8 mouse cellular contexts compared by ENCODE assay signal in the genomic region with DNA sequence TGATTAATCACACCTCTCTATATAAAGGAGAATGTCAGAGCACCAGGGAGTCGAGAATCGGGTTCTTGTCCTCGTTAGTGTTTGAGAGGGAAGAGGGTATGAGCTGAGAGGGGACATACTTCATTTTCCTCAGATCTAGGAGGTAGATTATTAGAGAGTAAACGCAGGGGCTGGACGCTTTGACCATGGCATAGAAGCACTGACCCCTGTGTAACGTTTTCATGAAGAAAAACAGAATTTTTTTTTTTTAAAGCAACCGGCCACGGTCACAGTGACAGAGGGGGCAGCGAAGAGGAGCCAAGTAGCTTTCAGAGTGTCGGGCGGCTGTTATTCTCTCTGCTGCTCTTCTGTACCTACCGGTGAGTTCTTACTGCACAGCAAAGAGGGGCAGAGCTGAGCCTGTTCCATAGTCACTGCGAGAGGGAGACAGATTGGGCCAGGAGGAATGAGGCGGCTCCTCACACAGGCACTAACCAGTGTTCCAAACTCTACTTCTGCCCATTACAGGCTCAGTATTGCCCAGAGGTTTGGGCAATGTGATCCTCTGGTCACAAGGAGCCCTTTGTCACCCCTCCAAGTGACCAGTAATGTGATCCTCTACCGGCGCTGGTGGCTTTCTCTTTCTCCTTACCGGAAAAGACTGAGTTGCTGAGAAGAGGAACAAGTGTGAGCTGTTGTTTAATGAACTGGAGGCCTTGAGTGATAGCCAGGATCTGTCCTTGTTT. TPM values are rescaled to one million over a fixed set of nuclear protein-coding genes. Genes with fewer than 3 reads are reported as not detected.
DNase-seq lines count a peak whose midpoint lies in the region; ATAC-seq and TF ChIP-seq lines count a peak whose summit lies in the region.

No protein-coding gene starts in this region.

- H3K27ac ChIP-seq in left cerebral cortex, adult 2 months: peak overlapping the region; percentile 64
- H3K27ac ChIP-seq in forebrain, postnatal 0 days (ENCODE audit: low read depth, low read length): peak overlapping the region; percentile 29; the same call in 1 of the 2 replicates
- no peak overlapping the region for H3K27ac ChIP-seq in hindbrain, embryonic 14.5 days
- peak overlapping the region; percentile 71 for H3K27ac ChIP-seq in limb, embryonic 10.5 days
- H3K27ac ChIP-seq in spleen, adult 2 months (ENCODE audit: insufficient read depth, low read length): peak overlapping the region; percentile 97

- peak; percentile 39 for ATAC-seq in forebrain, postnatal 0 days
- no peak for ATAC-seq in hindbrain, embryonic 14.5 days (ENCODE audit: low FRiP score)
- peak; percentile 9 for ATAC-seq in megakaryocyte progenitor cell, adult 5-6 weeks (replicated peaks; ENCODE audit: poor library complexity)

- H3K27me3 ChIP-seq in forebrain, postnatal 0 days (ENCODE audit: insufficient read depth, low read length): no peaks in the 10 kb centered on the region
- H3K27me3 ChIP-seq in hindbrain, embryonic 14.5 days (ENCODE audit: control insufficient read depth, insufficient read depth, low read length): peaks cover 8% of the 10 kb centered on the region; the same call in 1 of the 2 replicates
- H3K27me3 ChIP-seq in limb, embryonic 10.5 days (ENCODE audit: low read depth, poor library complexity, severe bottlenecking): peaks cover 14% of the 10 kb centered on the region
- H3K27me3 ChIP-seq in spleen, adult 2 months (ENCODE audit: control insufficient read depth, insufficient read depth, low read length): no peaks in the 10 kb centered on the region

- H3K36me3 ChIP-seq in forebrain, postnatal 0 days (ENCODE audit: insufficient read depth): no peaks in the 10 kb centered on the region
- H3K36me3 ChIP-seq in hindbrain, embryonic 14.5 days (replicated peaks; ENCODE audit: control insufficient read depth, insufficient read depth): no peaks in the 10 kb centered on the region
- no peaks in the 10 kb centered on the region for H3K36me3 ChIP-seq in limb, embryonic 10.5 days
- H3K36me3 ChIP-seq in spleen, adult 2 months (ENCODE audit: control insufficient read depth, insufficient read depth, low read length): peaks cover 4% of the 10 kb centered on the region

- no peaks in the 10 kb centered on the region for H3K9me3 ChIP-seq in forebrain, postnatal 0 days (ENCODE audit: low read length)
- no peaks in the 10 kb centered on the region for H3K9me3 ChIP-seq in hindbrain, embryonic 14.5 days (ENCODE audit: control insufficient read depth, low read length)
- H3K9me3 ChIP-seq in limb, embryonic 10.5 days (replicated peaks): no peaks in the 10 kb centered on the region

- peak overlapping the region; percentile 61 for H3K4me3 ChIP-seq in left cerebral cortex, adult 2 months
- peak overlapping the region; percentile 39 for H3K4me3 ChIP-seq in forebrain, postnatal 0 days (ENCODE audit: low read depth, low read length)
- peak overlapping the region; percentile 38 for H3K4me3 ChIP-seq in hindbrain, embryonic 14.5 days (replicated peaks; ENCODE audit: low read length)
- peak overlapping the region; percentile 57 for H3K4me3 ChIP-seq in limb, embryonic 10.5 days
- peak overlapping the region; percentile 63 for H3K4me3 ChIP-seq in spleen, adult 2 months (ENCODE audit: extremely low read depth, insufficient read depth, insufficient read length)

- no peaks in the 10 kb centered on the region for H3K4me1 ChIP-seq in forebrain, postnatal 0 days (ENCODE audit: insufficient read depth)
- H3K4me1 ChIP-seq in hindbrain, embryonic 14.5 days (replicated peaks; ENCODE audit: control insufficient read depth, insufficient read depth, low read length): peaks cover 15% of the 10 kb centered on the region
- H3K4me1 ChIP-seq in limb, embryonic 10.5 days: peaks cover 20% of the 10 kb centered on the region
- peaks cover 7% of the 10 kb centered on the region; the same call in 1 of the 2 replicates for H3K4me1 ChIP-seq in spleen, adult 2 months (ENCODE audit: control insufficient read depth, insufficient read depth, insufficient read length)

- peak overlapping the region; percentile 68 for H3K4me2 ChIP-seq in forebrain, postnatal 0 days (ENCODE audit: low read depth)
- H3K4me2 ChIP-seq in hindbrain, embryonic 14.5 days (replicated peaks): peak overlapping the region; percentile 60

- no peak for DNase-seq in left cerebral cortex, adult 2 months (ENCODE audit: extremely low spot score in 1 of 2, low spot score in 2 of 2)
- DNase-seq in left cerebral cortex, adult 11 months (ENCODE audit: low spot score): no peak
- peak; percentile 74 for DNase-seq in brain, adult 2 months (ENCODE audit: low read depth, low spot score)
- DNase-seq in forebrain, postnatal 0 days: no peak
- DNase-seq in hindbrain, embryonic 14.5 days (ENCODE audit: low spot score): no peak
- DNase-seq in limb, embryonic 10.5 days (ENCODE audit: low spot score): peak; percentile 47
- DNase-seq in spleen, adult 2 months (ENCODE audit: low read depth in 1 of 2, low spot score in 2 of 2): no peak

- TF ChIP-seq CTCF in left cerebral cortex, adult 2 months (IDR thresholded peaks at IDR 0.05): no peak; the same call in 1 of the 2 replicates
- TF ChIP-seq CTCF in forebrain, postnatal 0 days (IDR thresholded peaks at IDR 0.05; ENCODE audit: low read depth): no peak
- TF ChIP-seq CTCF in spleen, adult 2 months (IDR thresholded peaks at IDR 0.05; ENCODE audit: extremely low read depth, insufficient read depth, insufficient read length, insufficient replicate concordance): no peak

- H3K9ac ChIP-seq in forebrain, postnatal 0 days: peak overlapping the region; percentile 55
- H3K9ac ChIP-seq in hindbrain, embryonic 14.5 days: peak overlapping the region; percentile 54

- WGBS in forebrain, postnatal 0 days: 10% methylated on average over 17 of the region's 17 CpGs
- WGBS in hindbrain, embryonic 14.5 days: 14% methylated on average over 17 of the region's 17 CpGs
- WGBS in limb, embryonic 10.5 days: 7% methylated on average over 17 of the region's 17 CpGs
- under 1% methylated on average over 17 of the region's 17 CpGs for WGBS in spleen, adult 2 months

- TF ChIP-seq POLR2A in spleen, adult 2 months (IDR thresholded peaks at IDR 0.05; ENCODE audit: low read depth, low read length): peak; percentile 34; the same call in 1 of the 2 replicates

- intact Hi-C loops in left cerebral cortex, adult 2 months (cut with DNase I): loop anchor here (5.0 kb wide), 2 partner anchors 395 to 665 kb away; no protein-coding TSS in a partner anchor

RNA-seq across cellular contexts. Expression of a gene that starts 0.5 kb away (rescaled TPM):
- 1 to 10 TPM; 5.5 to 5.6 TPM for total RNA-seq in left cerebral cortex, adult 2 months (2021)
- total RNA-seq in forebrain, postnatal 0 days (2014; rRNA removed): 3.0 and 6.7 TPM in 2 replicates
- polyA plus RNA-seq in forebrain, postnatal 0 days (2015; fragmentation: Nextera tagmentation; extraction: Ambion mirVana): 3.5 and 4.9 TPM in 2 replicates
- polyA plus RNA-seq in hindbrain, embryonic 14.5 days (2014; fragmentation: Nextera tagmentation; extraction: Ambion mirVana): 4.0 and 4.2 TPM in 2 replicates
- polyA plus RNA-seq in limb, embryonic 10.5 days (2016; fragmentation: Nextera tagmentation; extraction: Ambion mirVana): 1.0 and 1.4 TPM in 2 replicates
- total RNA-seq in megakaryocyte progenitor cell, adult 5-6 weeks (2015): 44.1 and 45.1 TPM in 2 replicates
- 32.4 and 34.9 TPM in 2 replicates for total RNA-seq in megakaryocyte progenitor cell, adult 5-6 weeks (2017)
- 10.6 and 13.0 TPM in 2 replicates for polyA plus RNA-seq in spleen, adult 2 months (2012; rRNA removed)

RNA-seq across cellular contexts. Expression of a gene that starts 30.0 kb away (rescaled TPM):
- total RNA-seq in left cerebral cortex, adult 2 months (2021): under 1 TPM; 0.18 to 0.33 TPM
- total RNA-seq in forebrain, postnatal 0 days (2014; rRNA removed): 0.29 and 0.38 TPM in 2 replicates
- polyA plus RNA-seq in forebrain, postnatal 0 days (2015; fragmentation: Nextera tagmentation; extraction: Ambion mirVana): 0.10 and 0.19 TPM in 2 replicates
- 0.16 and 0.74 TPM in 2 replicates for polyA plus RNA-seq in hindbrain, embryonic 14.5 days (2014; fragmentation: Nextera tagmentation; extraction: Ambion mirVana)
- not detected in 2 replicates for polyA plus RNA-seq in limb, embryonic 10.5 days (2016; fragmentation: Nextera tagmentation; extraction: Ambion mirVana)
- total RNA-seq in megakaryocyte progenitor cell, adult 5-6 weeks (2015): 0.39 and 0.84 TPM in 2 replicates
- 0.27 and 0.83 TPM in 2 replicates for total RNA-seq in megakaryocyte progenitor cell, adult 5-6 weeks (2017)
- 0.36 and 0.37 TPM in 2 replicates for polyA plus RNA-seq in spleen, adult 2 months (2012; rRNA removed)

RNA-seq across cellular contexts. Expression of a gene that starts 45.5 kb away (rescaled TPM):
- total RNA-seq in left cerebral cortex, adult 2 months (2021): 1 to 10 TPM; 1.1 to 2.6 TPM
- 8.0 and 9.3 TPM in 2 replicates for total RNA-seq in forebrain, postnatal 0 days (2014; rRNA removed)
- 3.7 and 5.0 TPM in 2 replicates for polyA plus RNA-seq in forebrain, postnatal 0 days (2015; fragmentation: Nextera tagmentation; extraction: Ambion mirVana)
- polyA plus RNA-seq in hindbrain, embryonic 14.5 days (2014; fragmentation: Nextera tagmentation; extraction: Ambion mirVana): 1.6 and 2.4 TPM in 2 replicates
- 2.9 and 5.1 TPM in 2 replicates for polyA plus RNA-seq in limb, embryonic 10.5 days (2016; fragmentation: Nextera tagmentation; extraction: Ambion mirVana)
- 4.6 and 6.8 TPM in 2 replicates for total RNA-seq in megakaryocyte progenitor cell, adult 5-6 weeks (2015)
- total RNA-seq in megakaryocyte progenitor cell, adult 5-6 weeks (2017): 14.6 and 22.1 TPM in 2 replicates
- 3.9 and 6.1 TPM in 2 replicates for polyA plus RNA-seq in spleen, adult 2 months (2012; rRNA removed)

RNA-seq across cellular contexts. Expression of a gene that starts 46.0 kb away (rescaled TPM):
- total RNA-seq in left cerebral cortex, adult 2 months (2021): 1 to 10 TPM; 2.4 to 3.3 TPM
- 5.6 and 9.5 TPM in 2 replicates for total RNA-seq in forebrain, postnatal 0 days (2014; rRNA removed)
- 1.9 and 2.5 TPM in 2 replicates for polyA plus RNA-seq in forebrain, postnatal 0 days (2015; fragmentation: Nextera tagmentation; extraction: Ambion mirVana)
- 1.7 and 2.5 TPM in 2 replicates for polyA plus RNA-seq in hindbrain, embryonic 14.5 days (2014; fragmentation: Nextera tagmentation; extraction: Ambion mirVana)
- polyA plus RNA-seq in limb, embryonic 10.5 days (2016; fragmentation: Nextera tagmentation; extraction: Ambion mirVana): 0.70 TPM in 1 of 2 replicates, not detected in the other
- total RNA-seq in megakaryocyte progenitor cell, adult 5-6 weeks (2015): 0.12 and 0.32 TPM in 2 replicates
- 0.51 and 3.5 TPM in 2 replicates for total RNA-seq in megakaryocyte progenitor cell, adult 5-6 weeks (2017)
- polyA plus RNA-seq in spleen, adult 2 months (2012; rRNA removed): 53.6 and 63.6 TPM in 2 replicates

RNA-seq across cellular contexts. Expression of a gene that starts 54.8 kb away (rescaled TPM):
- total RNA-seq in left cerebral cortex, adult 2 months (2021): 10 to 100 TPM; 61.7 to 67.7 TPM
- total RNA-seq in forebrain, postnatal 0 days (2014; rRNA removed): 42.2 and 47.1 TPM in 2 replicates
- 4.4 TPM in 2 replicates for polyA plus RNA-seq in forebrain, postnatal 0 days (2015; fragmentation: Nextera tagmentation; extraction: Ambion mirVana)
- 4.6 and 5.6 TPM in 2 replicates for polyA plus RNA-seq in hindbrain, embryonic 14.5 days (2014; fragmentation: Nextera tagmentation; extraction: Ambion mirVana)
- polyA plus RNA-seq in limb, embryonic 10.5 days (2016; fragmentation: Nextera tagmentation; extraction: Ambion mirVana): 4.2 and 6.1 TPM in 2 replicates
- total RNA-seq in megakaryocyte progenitor cell, adult 5-6 weeks (2015): 11.7 and 12.6 TPM in 2 replicates
- 63.3 and 72.7 TPM in 2 replicates for total RNA-seq in megakaryocyte progenitor cell, adult 5-6 weeks (2017)
- 24.4 and 24.7 TPM in 2 replicates for polyA plus RNA-seq in spleen, adult 2 months (2012; rRNA removed)

Comparison
In these comparisons a context has a peak if more than half of its experiments do, and no peak if none do; other contexts are left out.
1. DNase-seq: peak in brain, adult 2 months (single experiment) and limb, embryonic 10.5 days (single experiment); none in left cerebral cortex, adult 2 months (0 of 2), left cerebral cortex, adult 11 months (single experiment), forebrain, postnatal 0 days (single experiment), hindbrain, embryonic 14.5 days (single experiment) and spleen, adult 2 months (0 of 2).
2. Peak in every context shown above with its lines, with median percentiles within 50 percentile points of each other: H3K4me3 ChIP-seq.